Mouse (Mus musculus) liver, adult 2 months (tissue): ENCODE results near the gene Aifm2. TPM values are rescaled to one million over a fixed set of nuclear protein-coding genes. Genes with fewer than 3 reads are reported as not detected.
A peak's percentile ranks its signal among the peaks of the same experiment; 100 is the strongest.

Experiments
- DNase-seq: peaks from one replicate; pipeline ENCODE4 v3.0.0-alpha.2; 2011; ENCODE audit warnings: low read depth, low spot score; ENCODE audit errors: extremely low read depth
- H3K27ac ChIP-seq: fragments of 200-500 bp; replicated peaks from 2 replicates; pipeline ENCODE4 v1.5.1; 2012; ENCODE audit warnings: low read depth, mild to moderate bottlenecking, control low read depth, inconsistent platforms, low read length; ENCODE audit not compliant: insufficient read depth
- H3K27me3 ChIP-seq: fragments of 200-500 bp; 2 replicates; pipeline ENCODE4 v1.6.1; 2012; ENCODE audit warnings: mild to moderate bottlenecking, moderate library complexity, low read length, inconsistent platforms; ENCODE audit not compliant: control insufficient read depth, insufficient read depth
- H3K36me3 ChIP-seq: fragments of 200-500 bp; 2 replicates; pipeline ENCODE4 v1.6.1; 2012; ENCODE audit warnings: low read length, inconsistent platforms; ENCODE audit not compliant: control insufficient read depth, insufficient read depth
- H3K4me1 ChIP-seq: fragments of 200-500 bp; 2 replicates; pipeline ENCODE4 v1.6.1; 2011; ENCODE audit warnings: low read length; ENCODE audit not compliant: control insufficient read depth, insufficient read depth
- H3K4me3 ChIP-seq: fragments of 200-500 bp; 2 replicates; pipeline ENCODE4 v1.5.1; 2011; ENCODE audit warnings: low read depth, mild to moderate bottlenecking, control low read depth, low read length, moderate library complexity; ENCODE audit not compliant: insufficient read depth
- H3K79me2 ChIP-seq: fragments of 200-500 bp; 2 replicates; pipeline ENCODE4 v1.6.1; 2012; ENCODE audit warnings: inconsistent platforms, mild to moderate bottlenecking, low read length, moderate library complexity; ENCODE audit not compliant: control insufficient read depth, insufficient read depth
- H3K9ac ChIP-seq: fragments of 200-500 bp; 2 replicates; pipeline ENCODE4 v1.6.1; 2012; ENCODE audit warnings: low read depth, mild to moderate bottlenecking, control low read depth, inconsistent platforms, low read length
- CTCF ChIP-seq: fragments of 200-500 bp; IDR thresholded peaks from 2 replicates; pipeline ENCODE4 v1.5.1; 2011; ENCODE audit warnings: low read depth, low read length, control low read depth
- POLR2A ChIP-seq: fragments of 200-500 bp; IDR thresholded peaks from 2 replicates; pipeline ENCODE4 v1.6.1; 2011; ENCODE audit warnings: low read length, control low read depth; ENCODE audit not compliant: insufficient read depth; ENCODE audit errors: extremely low read depth
- WGBS: fragments of 180-500 bp; shearing (Covaris S2); methylation state at CpG from one replicate; pipeline ENCODE4 v1.1.7; 2018; 5-methylcytosine and 5-hydroxymethylcytosine counted together
- polyA plus RNA-seq: library from polyadenylated mRNA; depleted of rRNA; stranded (reverse); fragments of >200 nt; gene quantifications from 2 replicates; pipeline ENCODE4 v1.2.3, GENCODE M21; 2012
- total RNA-seq: library from RNA; depleted of rRNA; stranded (reverse); fragments of >200 nt; gene quantifications from 2 replicates; pipeline ENCODE4 v1.2.3, GENCODE M21; 2014

The Aifm2 gene
- total and polyA plus RNA-seq, 2 experiments, result 19.3 to 19.8 TPM

DNA sequence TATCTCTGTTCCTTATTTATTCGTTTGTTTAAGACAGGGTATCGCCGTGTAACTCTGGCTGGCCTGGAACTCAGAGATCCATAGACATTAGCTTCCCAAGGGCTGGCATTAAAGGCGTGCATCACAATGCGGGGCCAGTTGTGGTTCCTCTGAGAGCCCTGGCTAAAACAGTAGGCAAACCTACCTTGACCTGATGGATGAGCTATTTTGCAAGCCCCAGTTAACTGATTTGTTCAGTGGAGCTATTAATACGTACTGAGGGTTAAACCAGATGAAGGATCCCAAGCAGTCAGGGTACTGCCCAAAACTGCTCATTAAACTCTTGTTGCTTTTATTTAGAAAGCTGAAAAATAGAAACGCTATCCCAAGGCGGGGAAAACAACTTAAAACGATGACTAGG is 35.5 kb upstream of the Aifm2 start:
- 21% methylated on average over 9 of the region's 9 CpGs for WGBS
- peaks cover 17% of the 10 kb centered on the region for H3K4me1 ChIP-seq
- no peak for TF ChIP-seq CTCF
- TF ChIP-seq POLR2A, result no peak

DNA sequence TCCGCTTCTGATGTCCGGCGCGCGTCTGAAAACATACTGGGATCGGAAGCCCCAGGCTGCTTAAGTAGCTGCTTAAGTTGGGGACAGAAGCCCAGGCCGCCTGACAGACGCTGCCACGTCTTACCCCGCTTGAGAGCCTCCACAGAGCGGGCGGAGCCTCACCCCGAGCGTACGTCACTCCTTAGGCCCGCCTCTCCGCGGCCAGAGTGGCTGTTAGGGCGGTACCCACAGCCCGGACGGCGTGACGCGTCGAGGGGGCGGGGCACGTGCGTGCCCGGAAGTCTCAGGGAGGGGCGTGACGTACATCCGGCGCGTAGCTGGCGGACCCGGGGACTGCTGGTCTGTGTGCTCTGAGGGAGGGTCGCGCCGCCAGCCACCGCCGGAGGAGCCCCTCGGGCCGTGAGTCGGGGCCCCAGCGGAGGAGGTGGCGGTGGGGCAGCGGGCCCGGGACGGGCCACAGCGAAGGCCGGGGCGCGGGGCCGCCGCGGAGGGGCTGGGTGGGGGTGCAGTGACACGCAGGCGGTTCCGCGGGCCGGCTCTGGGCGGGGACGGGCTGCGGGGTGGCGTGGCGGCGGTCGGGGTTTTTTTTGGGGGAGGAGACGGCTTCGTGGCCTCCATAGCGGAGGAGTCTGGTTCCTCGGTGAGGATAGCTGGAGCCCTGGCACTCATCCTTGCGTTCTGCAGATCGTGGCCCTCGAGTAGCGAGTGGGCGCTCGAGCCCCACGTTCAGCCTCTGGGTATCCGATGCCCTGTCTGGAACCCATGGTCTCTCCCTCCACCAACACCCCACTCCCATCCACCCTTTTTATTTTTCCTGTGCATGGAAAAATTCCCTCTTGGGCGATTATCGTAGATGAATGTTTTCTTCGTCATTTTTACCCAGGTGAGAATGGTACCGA is 34.8 kb upstream of the Aifm2 start, which contains the start of gene Sar1a:
TSS of gene Sar1a (plus strand) at position 285 of the 899 bp plus-strand sequence.
- H3K79me2 ChIP-seq, result peaks cover 17% of the 10 kb centered on the region
- H3K27ac ChIP-seq, result peak within 1 kb of the TSS; percentile 91
- peaks cover 17% of the 10 kb centered on the region for H3K4me1 ChIP-seq
- peak within 1 kb of the TSS; percentile 97 for H3K4me3 ChIP-seq
- WGBS, result under 1% methylated on average over 80 of the region's 84 CpGs
- peaks cover 7% of the 10 kb centered on the region for H3K36me3 ChIP-seq
- TF ChIP-seq POLR2A (peak; percentile 90), CTCF (no peak)
- peak within 1 kb of the TSS; percentile 91 for H3K9ac ChIP-seq
- DNase-seq, result peak; percentile 88
- H3K27me3 ChIP-seq, result no peaks in the 10 kb centered on the region

More for the DNA sequence above, 35.5 kb upstream of the Aifm2 start:
- Histone ChIP-seq H3K27ac (peak overlapping the region; percentile 91), H3K9ac (peak overlapping the region; percentile 86), H3K4me3 (peak overlapping the region; percentile 52; the same call in 1 of the 2 replicates), H3K79me2 (peaks cover 17% of the 10 kb centered on the region), H3K36me3 (peaks cover 6% of the 10 kb centered on the region), H3K27me3 (no peaks in the 10 kb centered on the region)
- DNase-seq, result peak; percentile 53

DNA sequence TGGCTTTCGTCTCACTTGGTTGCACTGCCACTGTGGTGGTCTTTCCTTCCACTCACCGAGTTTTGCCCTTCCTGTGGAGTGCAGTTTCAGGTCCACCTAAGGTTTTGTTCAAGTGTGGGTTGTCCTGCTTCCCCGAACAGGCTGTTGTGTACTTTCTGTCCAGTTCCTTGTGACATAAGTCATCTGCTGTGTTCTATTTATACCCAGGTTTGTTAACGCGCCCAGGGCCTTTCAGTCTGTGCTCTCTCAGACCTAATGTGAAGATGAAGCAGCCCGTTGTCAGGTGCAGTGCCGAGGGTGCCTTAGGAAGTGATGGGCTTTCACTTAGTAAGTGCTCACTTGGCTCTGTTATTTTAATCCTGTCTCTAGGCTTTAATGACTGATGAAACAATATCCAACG is 25.7 kb upstream of the Aifm2 start:
- H3K36me3 ChIP-seq, result peaks cover 61% of the 10 kb centered on the region
- no peaks in the 10 kb centered on the region for H3K4me1 ChIP-seq
- 84% methylated on average over 8 of the region's 8 CpGs for WGBS
- H3K4me3 ChIP-seq, result no peak overlapping the region
- H3K9ac ChIP-seq, result no peak overlapping the region
- DNase-seq, result no peak
- H3K27me3 ChIP-seq, result no peaks in the 10 kb centered on the region
- H3K79me2 ChIP-seq, result no peaks in the 10 kb centered on the region
- TF ChIP-seq POLR2A (no peak), CTCF (no peak)
- H3K27ac ChIP-seq, result no peak overlapping the region

DNA sequence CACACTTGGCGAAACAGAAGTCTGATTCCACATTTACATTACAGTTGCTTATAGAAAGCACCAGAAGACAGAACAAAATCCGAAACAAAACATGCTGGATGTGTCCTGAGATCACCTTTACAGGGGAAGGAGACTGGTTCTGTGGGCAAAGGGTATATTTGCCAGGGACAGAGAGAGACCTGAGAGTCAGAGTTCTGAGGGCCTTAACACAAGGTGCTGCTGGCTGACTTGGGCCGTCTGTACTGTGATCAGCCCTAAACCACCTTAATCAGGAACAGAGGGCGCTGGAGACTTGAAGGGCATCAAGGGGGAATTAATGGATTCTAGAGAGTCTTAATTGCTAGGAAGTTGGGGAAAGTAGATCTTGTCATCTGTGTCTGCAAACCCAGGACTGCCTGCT is 21.5 kb upstream of the Aifm2 start:
- TF ChIP-seq CTCF, result no peak
- H3K27ac ChIP-seq, result no peak overlapping the region
- H3K79me2 ChIP-seq, result peaks cover 15% of the 10 kb centered on the region
- H3K27me3 ChIP-seq, result no peaks in the 10 kb centered on the region
- H3K4me3 ChIP-seq, result no peak overlapping the region
- 60% methylated on average over 4 of the region's 4 CpGs for WGBS
- H3K4me1 ChIP-seq, result peaks cover 6% of the 10 kb centered on the region
- DNase-seq, result no peak
- peaks cover 33% of the 10 kb centered on the region for H3K36me3 ChIP-seq
- H3K9ac ChIP-seq, result no peak overlapping the region

DNA sequence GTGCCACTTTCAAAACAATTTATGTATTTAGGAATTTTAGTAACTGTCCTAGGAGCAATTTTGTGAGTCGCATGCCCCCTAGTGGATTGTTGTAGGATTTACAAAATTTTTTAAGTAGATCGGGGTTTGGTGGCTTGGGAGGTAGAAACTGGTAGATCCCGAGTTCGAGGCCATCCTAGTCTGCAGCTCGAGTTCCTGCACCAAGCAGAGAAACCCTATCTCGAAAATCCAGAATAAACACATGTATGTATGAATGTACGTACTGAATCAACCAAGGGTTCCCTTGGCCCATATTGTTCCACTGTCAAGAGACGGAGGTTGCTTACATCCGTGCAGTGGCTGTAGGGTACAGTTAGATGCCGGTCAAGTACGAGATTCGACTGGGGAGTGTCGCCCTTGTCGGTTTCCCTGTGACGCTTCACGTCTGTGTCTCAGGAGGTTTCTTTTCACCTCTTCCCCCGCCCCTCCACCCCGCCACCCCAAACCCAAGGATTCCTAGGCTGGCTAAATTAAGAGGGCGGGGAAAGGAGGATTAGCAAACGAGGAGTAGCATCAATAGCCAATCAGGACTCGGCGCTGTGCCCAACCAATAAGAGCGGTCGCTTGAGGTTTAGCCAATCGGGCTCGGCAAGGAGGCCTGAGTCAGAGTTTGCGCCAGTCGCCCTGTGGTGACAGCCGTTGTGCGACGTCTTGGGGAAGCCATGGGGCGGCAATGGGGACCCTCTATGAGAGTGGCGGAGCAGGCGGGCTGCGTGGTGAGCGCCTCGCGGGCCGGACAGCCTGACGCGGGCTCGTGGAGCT is 20.0 kb upstream of the Aifm2 start, which contains the start of gene Tysnd1:
TSS of gene Tysnd1 (plus strand) at position 645 of the 801 bp plus-strand sequence.
- Histone ChIP-seq H3K4me3 (peak within 1 kb of the TSS; percentile 88), H3K36me3 (peaks cover 20% of the 10 kb centered on the region), H3K79me2 (peaks cover 15% of the 10 kb centered on the region), H3K27ac (peak within 1 kb of the TSS; percentile 86), H3K9ac (peak within 1 kb of the TSS; percentile 97), H3K4me1 (peaks cover 6% of the 10 kb centered on the region), H3K27me3 (no peaks in the 10 kb centered on the region)
- peak; percentile 93 for DNase-seq
- 2% methylated on average over 42 of the region's 42 CpGs for WGBS
- TF ChIP-seq CTCF (no peak), POLR2A (peak; percentile 77)
